Mouse (Mus musculus): ENCODE measurements around the gene Scube3.
A peak's percentile ranks its signal among the peaks of the same experiment; 100 is the strongest.

Gene Scube3

DNA sequence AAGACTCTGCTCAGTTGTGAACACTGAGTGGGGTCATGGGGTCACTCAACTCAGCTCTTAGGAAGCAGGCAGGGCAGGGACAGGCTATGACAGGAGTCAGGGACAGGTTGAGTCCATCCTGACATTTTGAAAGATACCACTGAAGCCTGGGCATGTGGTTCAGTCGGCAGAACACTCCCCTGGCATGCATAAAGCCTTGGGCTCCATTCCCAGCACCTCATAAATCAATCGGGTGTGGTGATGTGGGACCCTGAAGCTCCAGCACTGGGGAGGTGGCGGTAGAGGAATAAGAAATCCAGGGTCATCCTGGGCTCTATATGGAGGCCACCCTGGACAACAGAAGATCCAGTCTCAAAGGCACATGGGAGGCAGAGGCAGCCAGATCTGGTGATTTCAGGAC, 6.4 kb upstream of the Scube3 start:
- DNase-seq = no peak

DNA sequence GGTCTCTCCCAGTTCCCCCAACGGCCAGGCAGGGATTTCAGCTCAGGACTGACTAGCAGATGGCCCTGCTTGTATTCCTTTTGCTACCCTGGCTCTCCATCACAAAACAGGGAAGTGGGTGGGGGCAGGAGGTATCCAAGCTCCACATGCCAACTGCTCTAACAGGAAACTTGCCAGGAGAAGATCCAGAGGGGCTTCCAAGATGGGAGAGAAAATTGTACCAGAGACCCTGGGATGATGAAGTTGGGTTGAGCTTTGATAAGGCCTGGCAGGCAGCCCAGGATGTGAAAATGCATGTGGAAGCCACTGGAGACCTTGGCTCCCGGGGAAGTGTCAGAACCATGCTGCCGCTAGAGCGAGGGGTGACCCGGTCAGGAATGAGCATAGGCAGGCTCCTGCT, 5.7 kb upstream of the Scube3 start:
- DNase-seq = no peak

DNA sequence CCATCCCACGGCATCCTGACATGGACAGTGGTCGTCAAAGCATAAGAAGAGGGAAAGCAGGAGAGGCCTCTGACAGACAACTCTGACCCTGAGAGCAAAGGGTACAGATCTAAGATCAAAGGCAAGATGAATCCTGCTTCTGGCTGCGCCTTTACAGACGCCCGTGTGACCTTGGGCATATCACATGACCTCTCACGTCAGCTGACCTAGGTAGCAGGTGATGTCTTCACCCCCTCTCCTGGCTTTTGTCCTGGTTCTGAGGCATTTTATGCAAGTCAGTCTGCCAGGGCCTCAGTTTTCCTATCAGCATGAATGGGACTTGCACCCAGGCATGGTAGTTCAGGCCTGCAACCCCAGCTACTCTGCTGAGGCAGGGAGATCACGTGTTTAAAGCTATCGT, 3.9 kb upstream of the Scube3 start:
- DNase-seq = no peak

DNA sequence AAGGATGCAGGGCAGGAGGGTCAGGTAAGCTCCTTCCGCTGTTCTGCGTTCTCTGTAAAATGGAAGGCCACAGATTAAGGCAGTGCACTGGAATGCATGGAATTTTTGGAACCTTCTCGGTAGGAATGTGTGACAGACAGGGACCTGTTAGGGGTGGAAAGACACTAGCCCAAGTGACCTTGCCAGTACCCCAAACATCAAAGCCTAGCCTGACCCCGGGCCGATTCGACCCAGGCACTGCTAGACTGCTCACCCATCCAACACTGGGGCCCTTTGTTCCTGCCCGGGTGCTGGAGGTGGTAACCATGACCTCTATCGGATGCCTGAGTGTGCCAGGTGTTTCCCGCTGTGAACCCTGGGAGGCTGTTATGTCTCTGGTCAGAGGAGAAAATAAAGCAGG, 3.3 kb upstream of the Scube3 start:
- DNase-seq = no peak

DNA sequence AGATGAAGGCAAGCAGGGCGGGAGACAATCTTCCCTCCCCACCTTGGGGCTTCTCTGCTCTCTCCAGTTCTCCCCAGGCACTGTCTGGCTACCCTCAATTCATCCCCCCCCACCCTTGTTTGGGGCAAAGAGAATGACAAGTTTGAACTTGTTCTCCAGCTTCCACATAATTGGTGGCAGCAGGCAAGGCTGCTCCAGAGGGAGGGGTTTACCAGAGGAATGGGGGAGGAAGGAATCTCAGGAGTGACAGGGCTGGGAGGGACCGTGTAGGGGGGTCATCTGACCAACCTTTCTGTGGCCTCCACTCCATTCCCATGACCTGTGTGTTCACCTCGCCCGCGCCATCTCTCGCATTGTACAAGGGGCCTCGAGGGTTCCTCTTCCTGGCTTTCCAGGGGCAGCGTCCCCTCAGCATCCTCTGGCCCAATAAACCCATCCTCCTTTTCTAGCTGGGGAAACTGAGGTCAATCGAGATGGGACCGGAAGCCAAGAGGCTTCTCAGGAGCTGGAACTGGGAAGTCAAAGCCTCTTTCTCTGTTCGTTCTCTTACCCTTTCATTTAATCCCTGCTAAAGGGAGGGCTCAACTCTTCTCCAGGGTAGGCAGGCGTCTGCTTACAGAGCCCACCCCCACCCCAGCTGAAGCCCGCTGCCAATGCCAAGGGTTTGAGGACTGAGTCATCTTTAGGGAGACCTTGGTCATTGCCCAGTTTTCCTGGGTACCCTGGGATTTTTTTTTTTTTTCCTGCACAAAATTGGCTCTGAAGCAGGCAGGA, 1.3 kb upstream of the Scube3 start:
- no peak for DNase-seq

DNA sequence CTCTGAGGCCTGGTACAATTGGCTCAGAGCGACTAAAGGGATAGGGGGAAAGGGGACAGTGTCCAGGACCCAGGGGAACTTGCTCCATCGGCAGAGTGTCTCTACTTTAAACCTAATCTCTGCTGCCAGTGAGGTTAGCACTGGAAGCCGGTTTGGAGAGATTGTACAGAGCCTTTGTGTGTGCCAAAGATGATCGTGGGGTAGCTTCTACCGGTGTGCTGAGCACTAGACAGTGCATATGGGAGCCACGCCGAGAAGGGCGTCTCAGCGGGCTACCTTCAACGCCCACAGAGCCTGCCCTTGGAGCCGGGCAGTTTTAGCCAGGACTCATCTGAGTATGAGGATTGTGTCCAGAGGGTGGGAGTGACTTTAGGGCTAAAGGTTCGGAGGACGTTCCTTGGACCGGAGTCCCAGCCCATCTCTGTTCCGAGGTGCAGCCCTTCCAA, 713 bp upstream of the Scube3 start:
- no peak for DNase-seq

DNA sequence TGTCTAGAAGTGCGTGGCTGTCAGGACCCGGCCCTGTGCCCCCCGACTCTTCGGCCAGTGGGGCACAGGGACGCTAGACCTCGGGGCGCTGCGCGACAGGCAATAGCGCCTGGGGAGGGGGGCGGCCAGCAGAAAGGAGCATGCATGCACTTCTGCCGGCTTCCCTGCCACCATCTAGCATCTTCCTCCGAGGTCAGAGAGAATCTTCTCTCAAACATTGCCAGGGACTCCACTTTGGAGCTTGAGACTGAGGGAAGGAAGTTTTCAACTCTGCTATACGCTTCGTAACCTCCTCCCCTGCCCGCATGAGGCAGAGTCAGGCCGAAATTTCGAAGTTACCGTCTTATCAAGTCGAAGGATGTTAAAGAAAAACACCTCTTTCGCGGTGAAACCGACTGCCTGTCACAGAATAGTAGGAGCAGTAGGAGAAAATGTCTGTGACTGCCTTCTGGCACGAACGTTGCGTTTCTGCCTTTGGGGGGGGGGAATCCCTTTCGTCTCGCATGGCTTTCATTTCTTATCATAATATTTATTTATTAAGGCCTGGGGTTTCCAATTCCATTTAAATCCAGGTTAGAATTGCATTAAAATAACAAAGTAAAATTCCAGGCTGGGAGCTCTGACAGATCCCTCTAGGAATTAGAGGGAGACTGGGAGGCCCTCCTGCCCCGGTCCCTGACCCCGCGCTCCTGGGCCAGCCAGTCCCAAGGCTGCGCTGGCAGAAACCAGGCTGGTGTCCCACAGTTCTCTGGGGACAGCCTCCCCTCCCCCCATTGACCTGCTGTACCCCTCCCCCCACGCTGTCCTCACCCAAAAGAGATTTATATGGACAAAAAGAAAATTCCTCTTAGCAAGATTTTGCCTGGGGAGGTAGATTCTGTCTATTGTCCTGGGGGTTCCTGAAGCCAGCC, 1.0 kb downstream of the Scube3 start:
- DNase-seq = no peak

DNA sequence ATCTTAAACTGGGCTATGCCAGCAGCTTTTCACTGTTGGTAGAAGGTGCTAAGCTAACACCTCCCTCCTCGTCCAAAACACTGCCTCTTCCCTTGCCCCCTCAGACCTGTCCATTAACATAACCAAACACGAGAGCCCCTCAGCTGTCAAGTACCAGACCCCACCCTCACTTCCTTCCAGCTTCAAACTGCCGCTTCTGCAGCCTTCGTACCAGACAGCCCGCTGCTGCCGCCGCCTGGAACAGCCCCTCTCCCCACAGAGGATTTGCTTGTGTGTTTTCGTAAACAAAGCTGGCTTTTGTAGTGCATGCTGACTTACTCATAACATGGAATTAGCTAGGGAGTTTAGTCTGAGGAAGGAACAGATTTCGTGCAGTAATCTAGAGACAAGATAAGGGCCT, 1.8 kb downstream of the Scube3 start:
- no peak for DNase-seq

DNA sequence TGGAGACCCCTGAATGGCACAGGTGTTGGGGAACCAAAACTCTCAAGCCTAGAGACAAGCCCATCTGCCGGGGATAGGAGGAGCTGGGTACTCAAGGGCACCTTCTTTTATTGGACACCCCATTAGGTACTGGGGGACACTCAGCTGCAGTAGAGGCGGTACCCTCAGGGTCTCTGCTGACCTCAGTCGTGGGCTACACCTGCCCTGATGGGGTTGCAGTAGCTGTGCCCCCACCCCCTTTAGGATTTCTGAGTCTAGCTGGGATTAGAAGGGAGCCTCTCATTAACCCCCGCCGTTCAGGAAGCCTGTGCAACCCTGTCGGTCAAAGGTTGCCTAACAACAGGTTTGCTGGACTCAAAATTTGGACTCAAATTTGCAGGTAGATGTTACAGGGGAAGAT, 2.3 kb downstream of the Scube3 start:
- DNase-seq = no peak

DNA sequence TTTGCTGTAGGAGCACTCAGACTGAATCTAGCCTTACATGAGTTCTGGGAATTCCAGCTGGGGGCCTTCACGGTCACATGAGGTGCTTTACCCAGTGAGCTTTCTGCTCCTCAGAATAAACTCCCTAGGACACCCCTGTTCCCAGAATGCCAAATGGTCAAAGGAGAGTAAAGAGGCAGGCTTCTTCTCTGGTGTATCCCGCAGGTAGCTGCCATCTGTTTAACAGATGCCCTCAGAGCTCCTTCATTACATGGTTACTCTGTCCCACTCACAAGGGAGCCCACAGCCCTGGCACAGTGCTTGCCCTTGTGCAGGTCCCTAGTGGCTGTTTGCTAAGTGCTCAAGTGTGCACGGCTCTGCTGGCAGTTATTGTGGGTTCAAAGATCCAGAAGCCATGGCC, 6.3 kb downstream of the Scube3 start:
- DNase-seq = peak; percentile 59

DNA sequence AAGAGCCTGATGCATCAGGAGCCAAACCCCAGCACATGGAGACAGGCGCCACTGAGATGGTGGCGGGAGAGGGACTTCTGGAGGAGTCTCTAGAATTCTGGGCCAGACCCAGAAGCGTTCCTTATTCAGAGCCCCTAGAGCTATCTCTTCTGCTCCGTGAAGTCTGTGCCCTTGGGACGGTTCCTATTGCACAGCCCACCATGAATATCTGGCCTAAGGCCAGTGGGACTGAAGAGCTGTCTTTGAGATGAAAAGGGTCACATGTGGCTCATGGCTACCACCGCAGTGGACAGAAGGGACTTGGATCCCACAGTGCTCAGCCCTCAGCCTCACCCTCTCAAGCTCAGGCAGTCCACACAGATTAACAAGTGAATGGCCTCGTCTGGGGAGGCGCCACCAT, 7.8 kb downstream of the Scube3 start:
- no peak for DNase-seq

DNA sequence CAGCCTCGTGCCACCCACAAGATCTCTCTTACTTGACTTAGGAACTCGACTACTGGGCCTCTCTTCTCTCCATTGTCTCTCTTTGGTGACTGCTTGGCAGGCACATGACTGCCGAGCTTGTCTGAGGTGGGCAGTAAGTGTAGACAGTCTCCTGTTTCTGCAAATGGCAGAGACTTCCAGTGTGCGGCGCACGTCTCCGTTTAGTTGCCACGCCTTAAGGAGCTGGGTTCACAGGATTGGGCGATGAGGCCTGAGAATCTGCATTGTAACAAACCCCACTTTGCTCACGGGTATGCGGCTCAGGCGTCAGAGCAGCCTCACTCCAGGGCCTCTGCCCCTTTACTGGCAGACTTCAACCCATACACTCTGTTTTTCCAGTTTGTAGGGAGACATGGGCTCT, 8.5 kb downstream of the Scube3 start:
- no peak for DNase-seq

DNA sequence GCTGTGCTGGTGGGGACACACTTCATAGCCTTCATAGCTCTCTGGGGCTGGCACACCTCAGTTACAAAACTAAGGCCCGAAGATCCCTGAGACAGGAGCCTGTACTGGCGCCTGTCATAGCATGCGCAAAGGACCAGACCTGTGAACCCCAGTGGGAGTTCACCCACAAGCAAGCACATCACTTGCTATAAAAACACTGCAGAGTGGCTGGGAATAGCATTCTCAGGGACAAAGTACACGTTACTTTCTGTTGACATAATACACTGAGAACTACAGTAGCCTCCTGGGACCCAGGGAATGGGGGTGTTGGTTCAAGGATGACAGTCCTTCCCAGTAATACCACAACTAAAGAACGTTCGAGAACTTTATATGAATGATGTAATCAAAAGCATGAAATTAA, 11.2 kb downstream of the Scube3 start:
- DNase-seq = no peak

DNA sequence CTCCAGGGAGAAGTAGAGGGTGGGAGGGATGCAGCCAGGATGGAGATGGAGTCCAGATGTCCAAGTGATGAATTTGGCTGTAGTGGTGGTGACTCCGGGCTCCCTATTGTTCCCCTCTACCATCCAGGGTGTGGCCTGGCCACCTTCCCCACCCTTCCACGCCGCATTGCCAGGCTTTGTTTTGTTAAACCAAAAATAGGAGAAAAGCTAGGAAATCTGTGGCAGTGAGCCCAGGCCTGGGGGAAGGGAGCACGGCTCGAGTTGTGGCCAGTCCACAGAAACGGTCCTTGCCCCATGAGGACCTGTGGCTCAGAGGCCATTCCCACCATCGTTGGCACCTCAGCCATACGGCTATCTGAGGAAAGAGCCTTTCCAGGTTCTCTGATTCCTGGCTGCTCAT, 13.0 kb downstream of the Scube3 start:
- no peak for DNase-seq

DNA sequence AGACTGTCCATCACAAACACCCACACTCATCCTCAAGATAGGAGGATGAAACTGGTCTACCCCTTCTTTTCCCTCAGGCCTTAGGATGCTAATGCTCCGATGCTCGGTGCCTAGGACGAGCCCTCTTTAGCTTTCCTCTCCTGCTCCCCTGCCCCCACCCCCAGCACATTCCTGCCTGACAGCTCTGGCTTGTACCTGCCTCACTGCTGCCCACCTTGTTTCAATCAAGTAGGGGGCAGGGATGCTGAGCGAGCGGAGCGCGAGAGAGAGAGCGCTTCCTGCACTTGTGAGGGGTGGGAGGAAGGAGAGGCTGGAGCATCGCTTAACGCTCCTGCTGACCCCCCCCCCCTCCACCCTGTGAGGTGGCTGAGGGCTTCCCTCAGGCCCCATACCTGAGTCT, 18.4 kb downstream of the Scube3 start:
- no peak for DNase-seq

DNA sequence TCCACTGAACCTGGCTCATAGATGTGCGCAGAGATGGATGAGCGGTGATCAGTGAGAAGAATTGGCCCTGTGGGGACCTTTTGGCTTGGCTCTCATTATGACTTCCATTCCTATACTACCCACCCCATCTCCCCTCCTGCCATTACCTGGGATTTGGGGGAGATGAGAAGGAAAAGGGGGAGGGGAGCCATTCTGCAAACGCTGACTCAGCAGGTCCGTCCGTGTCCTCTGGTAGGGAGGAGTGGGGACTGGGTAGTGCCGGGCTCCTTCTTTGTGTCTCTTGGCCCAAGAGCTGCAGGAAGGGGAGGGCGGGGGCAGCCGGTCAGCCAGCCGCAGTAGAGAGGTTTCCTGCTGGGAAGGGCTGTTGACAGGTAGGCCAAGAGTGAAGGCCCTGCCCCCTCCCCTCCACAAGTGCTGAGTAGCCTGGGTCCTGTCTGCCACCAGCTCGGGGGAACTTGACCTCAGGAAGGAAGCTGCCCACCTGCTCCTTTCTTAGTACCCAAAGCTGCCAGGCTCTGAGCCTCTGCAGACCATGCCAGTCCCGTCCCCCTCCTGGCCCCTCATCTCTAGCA, 19.5 kb downstream of the Scube3 start:
- no peak for DNase-seq

DNA sequence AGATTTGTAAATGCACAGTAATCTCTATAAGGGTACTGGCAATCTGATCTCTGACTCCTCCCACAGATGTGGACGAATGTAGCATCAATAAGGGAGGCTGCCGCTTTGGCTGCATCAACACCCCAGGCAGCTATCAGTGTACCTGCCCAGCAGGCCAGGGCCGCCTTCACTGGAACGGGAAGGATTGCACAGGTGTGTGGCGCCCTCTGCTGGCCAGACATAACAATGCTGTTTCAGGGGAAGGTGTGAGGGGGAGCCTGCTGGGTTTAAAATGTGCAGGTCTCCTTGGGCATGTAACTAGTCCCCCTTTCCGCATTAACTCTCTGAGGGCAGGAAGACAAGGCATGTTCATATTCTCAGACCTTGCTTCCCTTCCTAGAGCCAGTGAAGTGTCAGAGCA, 21.7 kb downstream of the Scube3 start:
- DNase-seq = peak; percentile 57

DNA sequence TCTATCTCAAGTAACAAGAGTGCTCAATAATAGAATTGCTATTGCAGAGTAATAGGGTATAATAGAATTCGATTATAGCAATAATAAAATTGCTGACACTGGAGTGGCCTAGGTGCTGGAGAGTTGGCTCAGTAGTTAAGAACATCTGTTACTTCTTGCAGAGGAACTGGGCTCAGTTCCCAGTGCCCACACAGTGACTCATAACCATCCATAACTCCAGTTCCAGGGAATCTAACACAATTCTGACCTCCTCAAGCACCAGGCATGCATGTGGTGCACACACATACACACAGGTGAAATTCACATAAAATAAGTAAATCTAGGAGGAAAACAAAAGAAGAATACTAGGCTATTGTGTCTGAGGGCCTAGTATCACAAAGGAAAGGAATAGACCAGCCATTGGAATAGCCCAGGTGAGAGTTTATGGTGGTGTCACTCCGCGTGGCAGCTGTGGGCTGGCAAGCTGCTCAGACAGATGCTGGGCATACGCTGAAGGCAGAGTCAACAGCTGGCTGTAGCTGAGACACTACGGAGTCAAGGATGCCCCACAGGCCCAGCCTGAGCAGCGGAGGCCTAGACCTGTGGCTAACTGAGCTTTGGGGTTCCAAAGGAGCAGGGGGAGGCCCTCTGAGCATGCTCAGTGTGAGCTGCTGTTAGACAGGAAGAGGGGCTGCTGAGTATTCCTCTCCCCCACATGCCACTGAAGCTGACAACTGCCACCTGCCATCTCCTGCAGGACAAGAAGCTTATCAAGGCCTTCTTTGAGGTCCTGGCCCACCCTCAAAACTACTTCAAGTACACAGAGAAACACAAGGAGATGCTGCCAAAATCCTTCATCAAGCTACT, 28.7 kb downstream of the Scube3 start:
- no peak for DNase-seq

DNA sequence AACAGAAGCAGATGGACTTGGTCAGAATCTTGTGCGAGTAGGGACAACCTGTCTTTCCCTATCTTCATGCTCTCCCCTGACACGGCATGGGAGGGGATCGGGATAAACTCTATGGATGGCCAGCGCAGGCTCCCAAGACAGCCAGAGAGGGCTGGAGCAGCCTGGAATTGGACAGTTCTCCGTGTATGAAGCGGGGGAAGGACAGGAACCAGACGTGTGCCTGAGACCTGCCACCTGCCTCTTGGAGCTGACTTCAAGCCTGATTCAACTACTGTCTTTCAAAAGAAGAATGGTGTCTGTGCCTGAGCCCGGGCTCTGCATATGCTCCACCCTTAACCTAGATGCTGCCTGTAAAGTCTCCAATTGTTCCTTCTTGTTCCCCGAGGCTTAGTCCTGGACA, 30.7 kb downstream of the Scube3 start:
- no peak for DNase-seq

DNA sequence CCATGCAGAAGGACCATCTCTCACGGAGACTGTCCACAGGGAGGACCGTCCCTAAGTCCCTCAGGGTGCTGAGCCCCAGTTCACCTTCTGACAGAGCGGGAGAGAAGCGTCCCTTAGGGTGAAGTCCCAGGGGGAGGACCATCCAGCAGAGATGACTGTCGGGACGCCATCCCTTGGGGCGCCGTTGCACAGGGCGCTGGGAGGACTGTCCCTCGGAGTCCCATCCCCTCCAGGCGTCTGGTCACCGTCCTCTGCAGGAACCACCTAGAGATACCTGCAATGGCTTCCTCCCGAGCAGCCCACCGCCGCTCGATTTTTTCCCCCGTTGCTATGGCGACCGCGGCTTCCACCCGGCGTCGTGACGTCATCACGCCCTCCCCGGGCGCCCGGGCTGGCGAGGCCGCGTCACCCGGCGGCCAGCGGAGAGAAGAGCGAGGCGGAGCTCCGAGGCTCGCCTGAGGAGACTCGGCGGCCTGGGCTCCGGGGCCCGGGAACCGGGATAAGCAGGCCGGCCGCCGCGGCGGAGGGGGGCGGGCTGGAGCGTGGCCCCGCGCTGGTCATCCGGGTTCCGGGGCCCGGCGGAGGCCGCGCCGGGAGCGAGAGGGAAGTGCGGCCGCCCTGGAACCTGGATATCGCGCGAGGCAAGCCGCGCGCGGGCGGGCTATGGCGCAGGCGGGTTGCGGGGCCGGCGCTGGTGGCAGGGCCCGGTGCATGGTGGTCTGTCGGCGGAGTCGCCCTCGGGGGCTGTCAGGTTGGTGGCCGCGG, 35.0 kb downstream of the Scube3 start, which contains the start of gene Zfp523:
Zfp523 (plus strand) TSS at position 355 of the 765 bp plus-strand sequence.
- DNase-seq = peak; percentile 95

DNA sequence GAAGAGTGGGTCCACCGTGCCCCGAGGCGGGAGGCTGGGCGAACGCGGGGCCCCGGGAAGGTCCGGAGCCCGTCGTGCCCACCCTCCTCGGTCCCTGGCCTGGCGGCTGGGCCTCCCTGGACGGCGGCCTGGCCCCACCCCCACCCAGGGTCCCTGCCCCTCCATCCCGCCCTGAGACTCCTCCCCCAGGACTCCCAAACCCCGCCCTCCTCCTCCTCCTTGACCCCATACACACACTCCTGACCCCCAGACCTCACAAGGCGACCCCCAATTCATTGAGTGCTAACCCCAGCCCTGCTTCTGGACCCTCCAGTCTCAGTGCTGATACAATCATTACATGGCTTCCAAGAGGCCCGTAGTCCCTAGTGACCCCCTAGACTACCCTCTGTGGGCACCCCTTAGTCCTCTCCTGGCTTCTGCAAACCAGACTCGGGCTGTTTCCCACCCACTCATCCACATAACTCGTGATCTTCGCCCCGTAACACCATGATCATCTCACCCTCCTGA, 35.7 kb downstream of the Scube3 start:
- DNase-seq = no peak

DNA sequence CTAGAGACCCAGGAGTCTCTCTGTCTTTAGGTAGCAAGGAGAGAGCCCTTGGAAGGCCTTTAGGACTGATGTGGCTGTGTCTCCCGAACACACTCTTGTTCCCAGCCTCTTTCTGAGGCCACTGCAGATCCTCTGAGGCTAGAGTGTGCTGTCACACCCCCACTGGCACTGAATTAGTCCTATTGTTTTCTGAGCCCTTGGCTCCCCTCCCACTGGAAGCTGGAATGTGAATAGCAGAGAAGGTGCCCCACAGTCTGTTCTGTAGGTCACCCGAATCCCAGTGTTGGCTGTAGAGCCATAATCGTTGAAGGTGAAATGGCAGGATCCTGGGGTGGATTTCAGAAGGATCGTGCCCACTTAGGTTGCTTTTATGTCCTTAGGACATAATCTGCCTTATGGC, 38.4 kb downstream of the Scube3 start:
- DNase-seq = no peak

Measured in cerebellum, adult 11-12 months (tissue).